Mouse (Mus musculus) erythroid progenitor cell, adult 5-6 weeks (primary cell): ENCODE measurements at regions not wholly inside any gene's neighbourhood (a gene's known extent, or its start where the extent isn't known, plus 50 kb on each side); places are given as distances from the start of the nearest gene placed in this dataset.
A peak's percentile ranks its signal among the peaks of the same experiment; 100 is the strongest.

Experiments
- ATAC-seq: replicated peaks from 2 replicates; pipeline ENCODE4 v1.8.0; 2016; ENCODE audit warnings: moderate number of reproducible peaks, mild to moderate bottlenecking, moderate TSS enrichment, inconsistent platforms; ENCODE audit not compliant: poor library complexity, low FRiP score, severe bottlenecking

DNA sequence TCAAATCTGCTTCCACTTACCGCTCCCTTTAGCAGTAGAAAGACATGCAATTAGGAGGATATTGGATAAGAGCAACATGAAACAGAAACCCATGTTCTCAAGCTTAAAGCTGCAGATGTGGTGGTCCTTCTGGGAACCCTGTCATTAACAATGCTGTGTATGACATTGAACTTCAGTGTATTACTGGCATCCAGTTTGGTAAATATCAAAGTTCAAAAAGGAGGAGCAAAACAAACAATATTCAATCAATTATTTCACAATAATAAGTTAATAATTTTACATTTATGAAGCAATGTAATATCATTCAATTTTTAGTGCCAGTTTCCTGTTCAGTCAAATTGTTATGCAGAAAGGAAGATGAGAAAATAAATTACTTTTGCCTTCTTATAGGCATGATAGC lies 160.3 kb upstream of the Cfhr2 start:
- no peak for ATAC-seq

- ATAC-seq, result no peak
These were observed 127.5 kb upstream of the Cfhr2 start for GRCm38 (mm10) chr1:139986036-139986435.

DNA sequence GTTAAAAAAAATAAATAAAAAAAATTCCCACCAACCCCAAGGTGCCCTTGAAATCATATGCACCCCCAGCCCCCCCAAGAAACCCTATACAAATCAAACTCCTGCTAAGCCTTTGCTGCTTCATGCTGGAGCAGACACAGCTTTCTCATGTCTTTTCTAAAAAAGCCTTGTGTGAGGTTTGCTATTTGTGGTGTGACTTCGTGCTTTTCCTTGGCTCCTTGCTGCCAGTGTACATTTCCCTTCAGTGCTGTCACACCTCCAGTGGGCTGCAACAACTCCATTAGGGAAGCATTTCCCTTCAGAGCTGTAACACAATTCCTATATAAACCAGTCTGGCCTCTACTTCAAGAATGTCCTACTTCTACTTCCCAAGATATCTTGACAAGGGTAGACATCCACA lies 93.3 kb upstream of the Cfhr2 start:
- no peak for ATAC-seq

DNA sequence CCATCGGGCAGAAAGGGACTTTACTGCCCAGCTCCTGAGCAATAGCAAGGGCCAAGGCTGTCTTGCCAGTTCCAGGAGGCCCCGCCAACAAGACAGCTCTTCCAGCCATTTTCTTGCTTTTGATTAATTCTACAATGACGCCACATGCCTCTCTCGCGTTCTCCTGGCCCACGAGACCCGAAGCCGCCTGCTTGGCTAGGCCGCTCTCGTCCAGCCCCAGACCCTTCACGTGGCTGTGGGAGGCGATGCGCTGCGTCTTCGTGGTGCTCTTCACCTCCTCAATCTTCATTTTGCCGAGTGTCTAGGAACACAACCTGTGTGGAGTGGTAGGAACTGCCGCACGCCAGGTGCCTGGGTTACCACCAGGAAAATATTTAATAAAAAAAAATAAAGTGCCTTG lies 70.8 kb upstream of the Cfhr2 start:
- ATAC-seq, result peak; percentile 59; the same call in 1 of the 2 replicates
